Mouse (Mus musculus): ENCODE measurements around the gene Tiam1.

Gene Tiam1

GRCm38 (mm10) chr16:90143760-90144516 lies at the start of gene Tiam1:
TSS of gene Tiam1 (minus strand) at chr16:90143769.
- DNase-seq, result peak; percentile 97

- no peak for DNase-seq
Observed at GRCm38 (mm10) chr16:90191289-90191688, 47.7 kb upstream of the Tiam1 start.

GRCm38 (mm10) chr16:90187453-90187852 lies 43.9 kb upstream of the Tiam1 start:
- DNase-seq, result peak; percentile 61

GRCm38 (mm10) chr16:90185928-90186588 lies 42.5 kb upstream of the Tiam1 start:
- peak; percentile 55 for DNase-seq

- DNase-seq, result no peak
Observed at GRCm38 (mm10) chr16:90184135-90184534, 40.6 kb upstream of the Tiam1 start.

GRCm38 (mm10) chr16:90181673-90182072 lies 38.1 kb upstream of the Tiam1 start:
- DNase-seq, result peak; percentile 34

GRCm38 (mm10) chr16:90180975-90181374 lies 37.4 kb upstream of the Tiam1 start:
- DNase-seq, result no peak

- DNase-seq, result no peak
Observed at GRCm38 (mm10) chr16:90179892-90180291, 36.3 kb upstream of the Tiam1 start.

GRCm38 (mm10) chr16:90178404-90178803 lies 34.8 kb upstream of the Tiam1 start:
- DNase-seq, result no peak

GRCm38 (mm10) chr16:90177425-90177824 lies 33.9 kb upstream of the Tiam1 start:
- no peak for DNase-seq

- DNase-seq, result no peak
Observed at GRCm38 (mm10) chr16:90176472-90176871, 32.9 kb upstream of the Tiam1 start.

GRCm38 (mm10) chr16:90171416-90171815 lies 27.8 kb upstream of the Tiam1 start:
- DNase-seq, result no peak

- no peak for DNase-seq
Observed at GRCm38 (mm10) chr16:90170676-90171075, 27.1 kb upstream of the Tiam1 start.

- no peak for DNase-seq
Observed at GRCm38 (mm10) chr16:90169863-90170630, 26.5 kb upstream of the Tiam1 start.

GRCm38 (mm10) chr16:90167646-90168045 lies 24.1 kb upstream of the Tiam1 start:
- peak; percentile 39 for DNase-seq

GRCm38 (mm10) chr16:90165435-90165834 lies 21.9 kb upstream of the Tiam1 start:
- DNase-seq, result no peak

GRCm38 (mm10) chr16:90164942-90165341 lies 21.4 kb upstream of the Tiam1 start:
- DNase-seq, result no peak

GRCm38 (mm10) chr16:90155080-90155479 lies 11.5 kb upstream of the Tiam1 start:
- DNase-seq, result no peak

GRCm38 (mm10) chr16:90150820-90151219 lies 7.3 kb upstream of the Tiam1 start:
- DNase-seq, result no peak

GRCm38 (mm10) chr16:90150126-90150525 lies 6.6 kb upstream of the Tiam1 start:
- no peak for DNase-seq

GRCm38 (mm10) chr16:90149335-90149734 lies 5.8 kb upstream of the Tiam1 start:
- DNase-seq, result no peak

- no peak for DNase-seq
Observed at GRCm38 (mm10) chr16:90145244-90145643, 1.7 kb upstream of the Tiam1 start.

GRCm38 (mm10) chr16:90144541-90144940 lies 972 bp upstream of the Tiam1 start:
- DNase-seq, result no peak

- DNase-seq, result no peak
Observed at GRCm38 (mm10) chr16:90143416-90143759, 181 bp downstream of the Tiam1 start.

All from kidney, adult 11 months (tissue).